Mouse (Mus musculus) MEL (cell line): ENCODE results near the gene Mterf2.

Experiments
- CHD2 ChIP-seq: IDR thresholded peaks from 2 replicates; pipeline ENCODE4 v1.6.1; 2011; ENCODE audit warnings: low read length, improper control_type of control experiment
- CTCF ChIP-seq, 3 experiments: IDR thresholded peaks in 2 of 3; conservative IDR thresholded peaks in 1 of 3; 2 replicates each; pipeline ENCODE4 v1.5.1; 2011 to 2012; ENCODE audit warnings: low read length in 3 of 3, low read depth in 2 of 3, mild to moderate bottlenecking in 2 of 3, improper control_type of control experiment in 1 of 3, inconsistent platforms in 1 of 3, mixed read lengths in 1 of 3, moderate library complexity in 1 of 3; ENCODE audit not compliant: control insufficient read depth in 1 of 3, insufficient read depth in 1 of 3, poor library complexity in 1 of 3, severe bottlenecking in 1 of 3
- E2F4 ChIP-seq: IDR thresholded peaks from 2 replicates; pipeline ENCODE4 v1.6.1; 2011; ENCODE audit warnings: low read depth, low read length, improper control_type of control experiment, borderline replicate concordance
- EP300 ChIP-seq, 2 experiments: IDR thresholded peaks; 2 replicates each; pipeline ENCODE4 v1.6.1; 2011; ENCODE audit warnings: improper control_type of control experiment in 2 of 2, low read length in 2 of 2, low read depth in 1 of 2, mild to moderate bottlenecking in 1 of 2
- HCFC1 ChIP-seq: IDR thresholded peaks from 2 replicates; pipeline ENCODE4 v1.6.1; 2012; ENCODE audit warnings: low read depth, mild to moderate bottlenecking, inconsistent platforms, low read length, improper control_type of control experiment, moderate library complexity
- MXI1 ChIP-seq: IDR thresholded peaks from 2 replicates; pipeline ENCODE4 v1.6.1; 2011; ENCODE audit warnings: mild to moderate bottlenecking, low read depth, low read length, improper control_type of control experiment
- POLR2A ChIP-seq, 2 experiments: IDR thresholded peaks; 2 replicates each; pipeline ENCODE4 v1.6.1; 2011 to 2012; ENCODE audit warnings: low read length in 2 of 2, mild to moderate bottlenecking in 2 of 2, control low read depth in 1 of 2, improper control_type of control experiment in 1 of 2, low read depth in 1 of 2, moderate library complexity in 1 of 2; ENCODE audit not compliant: control insufficient read depth in 1 of 2, insufficient read depth in 1 of 2, poor library complexity in 1 of 2
- SIN3A ChIP-seq: IDR thresholded peaks from 2 replicates; pipeline ENCODE4 v1.6.1; 2012; ENCODE audit warnings: low read length, improper control_type of control experiment, inconsistent platforms
- TAL1 ChIP-seq: IDR thresholded peaks from 2 replicates; pipeline ENCODE4 v1.6.1; 2012; ENCODE audit warnings: mild to moderate bottlenecking, inconsistent platforms, low read length, moderate library complexity, mixed read lengths
- USF1 ChIP-seq: IDR thresholded peaks from 2 replicates; pipeline ENCODE4 v1.6.1; 2014; ENCODE audit warnings: low read depth, mild to moderate bottlenecking, inconsistent platforms, low read length, improper control_type of control experiment, moderate library complexity
- ZKSCAN1 ChIP-seq: IDR thresholded peaks from 2 replicates; pipeline ENCODE4 v1.6.1; 2012; ENCODE audit warnings: low read depth, mild to moderate bottlenecking, inconsistent platforms, low read length, improper control_type of control experiment, moderate library complexity

DNA sequence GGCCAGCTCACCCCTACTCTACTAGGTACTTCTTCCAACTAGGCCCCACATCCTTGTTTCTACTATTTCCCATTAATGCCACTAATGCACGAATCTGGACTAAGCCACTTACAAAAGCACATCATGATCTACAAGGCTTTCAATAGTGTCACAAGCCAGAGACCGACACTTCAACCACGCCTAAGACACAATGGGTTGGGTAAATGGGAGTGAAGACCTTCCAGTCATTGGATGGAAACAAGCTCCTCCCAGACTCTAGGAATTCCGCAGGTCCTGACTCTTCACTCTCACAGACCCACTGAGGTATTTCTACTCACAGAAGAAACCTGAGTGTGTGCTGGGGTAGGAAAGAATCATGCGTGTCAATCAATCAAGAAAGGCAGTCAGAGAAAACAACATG lies 37.5 kb upstream of the Mterf2 start:
- TF ChIP-seq USF1 (no peak), CTCF (IDR thresholded peaks at IDR 0.05 in 2 of 3, conservative IDR thresholded peaks at IDR 0.05 in 1 of 3; ENCODE audit: control insufficient read depth in 1 of 3, insufficient read depth in 1 of 3, low read depth in 2 of 3, low read length in 3 of 3, poor library complexity in 1 of 3, severe bottlenecking in 1 of 3) (no peak), POLR2A (IDR thresholded peaks at IDR 0.05; ENCODE audit: control insufficient read depth in 1 of 2, insufficient read depth in 1 of 2, low read depth in 1 of 2, low read length in 2 of 2, poor library complexity in 1 of 2) (no peak), ZKSCAN1 (no peak), EP300 (IDR thresholded peaks at IDR 0.05; ENCODE audit: low read depth in 1 of 2, low read length in 2 of 2) (no peak), HCFC1 (no peak), E2F4 (no peak), CHD2 (no peak), MXI1 (no peak), SIN3A (no peak), TAL1 (no peak)
